ENCODE assay signal across 18 mouse cellular contexts in genomic region chr10:126391770-126392169, GRCm38 (mm10).
DNase-seq lines count a peak whose midpoint lies in the region; ATAC-seq and TF ChIP-seq lines count a peak whose summit lies in the region.
"Had no signal": no experiment of that assay in that cellular context is flagged by ENCODE, and none has a peak within 500 bp of the region (broad histone marks: within the 10 kb centered on the region; RNA-seq: fewer than 3 reads in every experiment).

No protein-coding gene starts in this region.

- peaks cover 14% of the 10 kb centered on the region for H3K4me1 ChIP-seq in heart, embryonic 12.5 days (replicated peaks)
- no peaks in the 10 kb centered on the region for H3K4me1 ChIP-seq in midbrain, embryonic 14.5 days (ENCODE audit: control insufficient read depth, insufficient read depth, low read length)
- H3K4me1 ChIP-seq in midbrain, postnatal 0 days (ENCODE audit: insufficient read depth, low read length), result no peaks in the 10 kb centered on the region
- peaks cover 0 to 10% of the 10 kb centered on the region in 2 experiments; a peak in 3 of 4 replicates for H3K4me1 ChIP-seq in heart, embryonic 14.5 days (ENCODE audit: control insufficient read depth in 2 of 2, insufficient read depth in 2 of 2, low read length in 2 of 2)
- H3K4me1 ChIP-seq: embryonic facial prominence, embryonic 10.5 days; hindbrain, embryonic 13.5 days; limb, embryonic 15.5 days had no signal

- H3K4me2 ChIP-seq in heart, embryonic 12.5 days, result peak overlapping the region; percentile 41
- H3K4me2 ChIP-seq in midbrain, embryonic 14.5 days (ENCODE audit: low read length), result no peak overlapping the region
- no peak overlapping the region for H3K4me2 ChIP-seq in midbrain, postnatal 0 days (ENCODE audit: low read depth, low read length, poor library complexity, severe bottlenecking)
- H3K4me2 ChIP-seq in heart, embryonic 14.5 days (ENCODE audit: low read length), result peak overlapping the region; percentile 56
- H3K4me2 ChIP-seq: hindbrain, embryonic 13.5 days; limb, embryonic 15.5 days had no signal

- H3K36me3 ChIP-seq in heart, embryonic 12.5 days, result no peaks in the 10 kb centered on the region
- no peaks in the 10 kb centered on the region for H3K36me3 ChIP-seq in midbrain, embryonic 14.5 days (ENCODE audit: control insufficient read depth, insufficient read depth, low read length)
- H3K36me3 ChIP-seq in midbrain, postnatal 0 days (ENCODE audit: insufficient read depth, low read length), result no peaks in the 10 kb centered on the region
- H3K36me3 ChIP-seq in heart, embryonic 14.5 days (ENCODE audit: control insufficient read depth, insufficient read depth, low read length), result no peaks in the 10 kb centered on the region
- H3K36me3 ChIP-seq: embryonic facial prominence, embryonic 10.5 days; hindbrain, embryonic 13.5 days; limb, embryonic 15.5 days had no signal

- no peak for ATAC-seq in heart, embryonic 12.5 days (ENCODE audit: insufficient number of reproducible peaks, low FRiP score)
- ATAC-seq in midbrain, embryonic 14.5 days (ENCODE audit: low FRiP score, low TSS enrichment), result no peak
- no peak for ATAC-seq in midbrain, postnatal 0 days (ENCODE audit: low FRiP score)
- peak; percentile 31; the same call in 1 of the 2 replicates for ATAC-seq in heart, embryonic 14.5 days (ENCODE audit: insufficient number of reproducible peaks, insufficient read depth, low FRiP score, low read depth)
- ATAC-seq: inflammation-experienced regulatory T-cells, adult 6 months had no signal

- DNase-seq in heart, adult 9 months (ENCODE audit: low spot score in 2 of 2), result no peak
- peak; percentile 30 for DNase-seq in midbrain, embryonic 14.5 days
- no peak for DNase-seq in midbrain, postnatal 0 days (ENCODE audit: low spot score)
- peak; percentile 5 to 27 for DNase-seq in lung, postnatal 4 days
- no peak for DNase-seq in layer of hippocampus, postnatal 36 days
- DNase-seq: adrenal gland, postnatal 36 days; cerebellum, adult 18-20 months; cerebellum, postnatal 36 days; kidney, adult 2 months; kidney, postnatal 10 days; thymus, postnatal 25 days had no signal

- no peak overlapping the region for H3K4me3 ChIP-seq in heart, embryonic 12.5 days
- H3K4me3 ChIP-seq in midbrain, embryonic 14.5 days (replicated peaks; ENCODE audit: low read depth, low read length), result no peak overlapping the region
- no peak overlapping the region for H3K4me3 ChIP-seq in midbrain, postnatal 0 days (ENCODE audit: low read depth, low read length)
- H3K4me3 ChIP-seq in heart, embryonic 14.5 days (ENCODE audit: control insufficient read depth in 1 of 2, insufficient read depth in 1 of 2, low read depth in 1 of 2, low read length in 2 of 2), result peak overlapping the region in 1 of 2 experiments; percentile 19; a peak in 2 of 4 replicates
- H3K4me3 ChIP-seq: embryonic facial prominence, embryonic 10.5 days; hindbrain, embryonic 13.5 days; layer of hippocampus, adult 2 months; limb, embryonic 15.5 days had no signal

- 0 out of 2 replicates have a peak, but pooled peaks cover 3% of the 10 kb centered on the region for H3K9me3 ChIP-seq in heart, embryonic 12.5 days (replicated peaks)
- no peaks in the 10 kb centered on the region for H3K9me3 ChIP-seq in midbrain, embryonic 14.5 days (ENCODE audit: control insufficient read depth, low read length)
- H3K9me3 ChIP-seq in midbrain, postnatal 0 days (ENCODE audit: low read length), result no peaks in the 10 kb centered on the region
- H3K9me3 ChIP-seq in heart, embryonic 14.5 days (ENCODE audit: control insufficient read depth, low read length), result no peaks in the 10 kb centered on the region
- H3K9me3 ChIP-seq: embryonic facial prominence, embryonic 10.5 days; hindbrain, embryonic 13.5 days; limb, embryonic 15.5 days had no signal

- H3K9ac ChIP-seq in heart, embryonic 12.5 days, result no peak overlapping the region; the same call in 1 of the 2 replicates
- H3K9ac ChIP-seq in midbrain, embryonic 14.5 days (replicated peaks; ENCODE audit: low read length), result no peak overlapping the region
- no peak overlapping the region for H3K9ac ChIP-seq in midbrain, postnatal 0 days (replicated peaks; ENCODE audit: low read length, poor library complexity, severe bottlenecking)
- no peak overlapping the region for H3K9ac ChIP-seq in heart, embryonic 14.5 days (ENCODE audit: low read length)
- H3K9ac ChIP-seq: hindbrain, embryonic 13.5 days; limb, embryonic 15.5 days had no signal

- WGBS in heart, embryonic 12.5 days, result 23% methylated on average over 6 of the region's 6 CpGs
- 64% methylated on average over 6 of the region's 6 CpGs for WGBS in midbrain, embryonic 14.5 days
- 64% methylated on average over 6 of the region's 6 CpGs for WGBS in midbrain, postnatal 0 days
- WGBS in heart, embryonic 14.5 days, result 10% methylated on average over 6 of the region's 6 CpGs

- TF ChIP-seq CTCF in midbrain, postnatal 0 days (IDR thresholded peaks at IDR 0.05), result no peak

- peak overlapping the region; percentile 56 for H3K27ac ChIP-seq in heart, embryonic 12.5 days (ENCODE audit: poor library complexity, severe bottlenecking)
- no peak overlapping the region; the same call in 1 of the 2 replicates for H3K27ac ChIP-seq in midbrain, embryonic 14.5 days (replicated peaks; ENCODE audit: low read depth, low read length)
- no peak overlapping the region for H3K27ac ChIP-seq in midbrain, postnatal 0 days (ENCODE audit: low read depth, low read length)
- peak overlapping the region; percentile 61 to 77 for H3K27ac ChIP-seq in heart, embryonic 14.5 days (replicated peaks in 1 of 2; ENCODE audit: control insufficient read depth in 1 of 2, insufficient read depth in 1 of 2, low read depth in 2 of 2, low read length in 2 of 2)
- H3K27ac ChIP-seq: embryonic facial prominence, embryonic 10.5 days; hindbrain, embryonic 13.5 days; layer of hippocampus, adult 2 months; limb, embryonic 15.5 days had no signal

- H3K27me3 ChIP-seq in heart, embryonic 12.5 days (replicated peaks), result no peaks in the 10 kb centered on the region
- no peaks in the 10 kb centered on the region for H3K27me3 ChIP-seq in midbrain, embryonic 14.5 days (ENCODE audit: control insufficient read depth, insufficient read depth, low read length)
- H3K27me3 ChIP-seq in midbrain, postnatal 0 days (ENCODE audit: insufficient read depth, low read length), result no peaks in the 10 kb centered on the region
- no peaks in the 10 kb centered on the region for H3K27me3 ChIP-seq in heart, embryonic 14.5 days (ENCODE audit: control insufficient read depth, insufficient read depth, low read length)
- H3K27me3 ChIP-seq: hindbrain, embryonic 13.5 days; limb, embryonic 15.5 days had no signal

Comparison
In these comparisons a context has a peak if more than half of its experiments do, and no peak if none do; other contexts are left out.
1. DNase-seq: peak in midbrain, embryonic 14.5 days (single experiment) and lung, postnatal 4 days (2 of 2); none in heart, adult 9 months (0 of 2), midbrain, postnatal 0 days (single experiment) and layer of hippocampus, postnatal 36 days (0 of 2).
2. H3K27ac ChIP-seq: peak in heart, embryonic 12.5 days (single experiment) and heart, embryonic 14.5 days (2 of 2); none in midbrain, embryonic 14.5 days (single experiment) and midbrain, postnatal 0 days (single experiment).
3. H3K4me2 ChIP-seq: peak in heart, embryonic 12.5 days (single experiment) and heart, embryonic 14.5 days (single experiment); none in midbrain, embryonic 14.5 days (single experiment) and midbrain, postnatal 0 days (single experiment).